In genomic region chr15:102045691-102046090, GRCm38 (mm10) we compare ENCODE assay signal across 19 mouse cellular contexts. TPM values are rescaled to one million over a fixed set of nuclear protein-coding genes. Genes with fewer than 3 reads are reported as not detected.
"Had no signal": no experiment of that assay in that cellular context is flagged by ENCODE, and none has a peak within 500 bp of the region (broad histone marks: within the 10 kb centered on the region; RNA-seq: fewer than 3 reads in every experiment).

No protein-coding gene starts in this region.

- H3K4me1 ChIP-seq: midbrain, embryonic 13.5 days; stomach, embryonic 15.5 days had no signal

- H3K27me3 ChIP-seq: stomach, embryonic 15.5 days had no signal

- H3K9me3 ChIP-seq: midbrain, embryonic 13.5 days; stomach, embryonic 15.5 days had no signal

- H3K9ac ChIP-seq: liver, embryonic 14.5 days; liver, postnatal 0 days; lung, embryonic 14.5 days; midbrain, embryonic 13.5 days; stomach, embryonic 15.5 days had no signal

- DNase-seq: kidney, adult 8-10 months; kidney, postnatal 14 days; layer of hippocampus, adult 9-11 months; liver, postnatal 0 days; lung, embryonic 14.5 days; right cerebral cortex, postnatal 4 days; thymus, adult 18-20 months; thymus, postnatal 36 days had no signal

- ATAC-seq: liver, postnatal 0 days; lung, postnatal 0 days; midbrain, embryonic 13.5 days; midbrain, embryonic 16.5 days had no signal

- H3K4me3 ChIP-seq: layer of hippocampus, adult 2 months; midbrain, embryonic 13.5 days; stomach, embryonic 15.5 days had no signal

- H3K36me3 ChIP-seq: midbrain, embryonic 13.5 days; stomach, embryonic 15.5 days had no signal

- H3K4me2 ChIP-seq: lung, embryonic 14.5 days; midbrain, embryonic 13.5 days; stomach, embryonic 15.5 days had no signal

- H3K27ac ChIP-seq: layer of hippocampus, adult 2 months; liver, embryonic 14.5 days; macrophage; midbrain, embryonic 13.5 days; stomach, embryonic 15.5 days had no signal

RNA-seq across cellular contexts. Expression of gene Krt18, which starts 17.7 kb away (rescaled TPM):
- polyA plus RNA-seq: macrophage had no signal

RNA-seq across cellular contexts. Expression of gene Krt8, which starts 41.4 kb away (rescaled TPM):
- total RNA-seq: left cerebral cortex, adult 18-20 months; left cerebral cortex, postnatal 36 days; megakaryocyte, adult 5-6 weeks had no signal
- polyA plus RNA-seq: macrophage had no signal

RNA-seq across cellular contexts. Expression of gene Tns2, which starts 54.5 kb away (rescaled TPM):
- total RNA-seq: monocyte, adult 5-6 weeks had no signal
